Mouse (Mus musculus) MEL (cell line): Measurements from ENCODE around the gene Plxnb1. TPM values are rescaled to one million over a fixed set of nuclear protein-coding genes. Genes with fewer than 3 reads are reported as not detected.

ENCODE experiments used
- DNase-seq: peaks from one replicate; pipeline ENCODE4 v3.0.0; 2011; ENCODE audit warnings: low read depth, low spot score
- H3K27ac ChIP-seq: 2 replicates; pipeline ENCODE4 v1.5.1; 2012; ENCODE audit warnings: low read depth, mild to moderate bottlenecking, control low read depth, low read length, moderate library complexity; ENCODE audit not compliant: control insufficient read depth
- H3K27me3 ChIP-seq, 2 experiments: fragments of 150-350 bp in 1 of 2; sonication (generic) in 1 of 2; 2 replicates each; pipeline ENCODE4 v1.6.1; 2012; ENCODE audit warnings: low read length in 2 of 2, mild to moderate bottlenecking in 2 of 2, improper control_type of control experiment in 1 of 2, moderate library complexity in 1 of 2; ENCODE audit not compliant: insufficient read depth in 2 of 2, control insufficient read depth in 1 of 2
- H3K36me3 ChIP-seq, 2 experiments: 2 replicates each; pipeline ENCODE4 v1.6.1; 2012 to 2014; ENCODE audit warnings: low read length in 2 of 2, improper control_type of control experiment in 1 of 2, inconsistent platforms in 1 of 2, mild to moderate bottlenecking in 1 of 2; ENCODE audit not compliant: insufficient read depth in 2 of 2, control insufficient read depth in 1 of 2
- H3K4me1 ChIP-seq, 2 experiments: fragments of 150-350 bp in 1 of 2; sonication (generic) in 1 of 2; 2 replicates each; pipeline ENCODE4 v1.6.1; 2012; ENCODE audit warnings: low read length in 2 of 2, improper control_type of control experiment in 1 of 2, mild to moderate bottlenecking in 1 of 2; ENCODE audit not compliant: insufficient read depth in 2 of 2, control insufficient read depth in 1 of 2
- H3K4me3 ChIP-seq, 2 experiments: fragments of 150-350 bp in 1 of 2; sonication (generic) in 1 of 2; 2 replicates each; pipeline ENCODE4 v1.5.1; 2012; ENCODE audit warnings: low read depth in 2 of 2, low read length in 2 of 2, mild to moderate bottlenecking in 2 of 2, moderate library complexity in 2 of 2, control low read depth in 1 of 2, improper control_type of control experiment in 1 of 2; ENCODE audit not compliant: control insufficient read depth in 1 of 2, insufficient read depth in 1 of 2
- H3K79me2 ChIP-seq: 2 replicates; pipeline ENCODE4 v1.6.1; 2012; ENCODE audit warnings: mild to moderate bottlenecking, low read length, moderate library complexity; ENCODE audit not compliant: control insufficient read depth, poor library complexity, insufficient read depth
- H3K9ac ChIP-seq: 2 replicates; pipeline ENCODE4 v1.6.1; 2012; ENCODE audit warnings: low read depth, mild to moderate bottlenecking, control low read depth, low read length, moderate library complexity; ENCODE audit not compliant: control insufficient read depth, poor library complexity, severe bottlenecking
- H3K9me3 ChIP-seq: fragments of 150-350 bp; sonication (generic); replicated peaks from 2 replicates; pipeline ENCODE4 v1.6.1; 2012; ENCODE audit warnings: mild to moderate bottlenecking, low read length, improper control_type of control experiment, moderate library complexity; ENCODE audit not compliant: insufficient read depth
- CTCF ChIP-seq, 3 experiments: IDR thresholded peaks in 2 of 3; conservative IDR thresholded peaks in 1 of 3; 2 replicates each; pipeline ENCODE4 v1.5.1; 2011 to 2012; ENCODE audit warnings: low read length in 3 of 3, low read depth in 2 of 3, mild to moderate bottlenecking in 2 of 3, improper control_type of control experiment in 1 of 3, inconsistent platforms in 1 of 3, mixed read lengths in 1 of 3, moderate library complexity in 1 of 3; ENCODE audit not compliant: control insufficient read depth in 1 of 3, insufficient read depth in 1 of 3, poor library complexity in 1 of 3, severe bottlenecking in 1 of 3
- E2F4 ChIP-seq: IDR thresholded peaks from 2 replicates; pipeline ENCODE4 v1.6.1; 2011; ENCODE audit warnings: low read depth, low read length, improper control_type of control experiment, borderline replicate concordance
- GABPA ChIP-seq: IDR thresholded peaks from 2 replicates; pipeline ENCODE4 v1.6.1; 2012; ENCODE audit warnings: low read depth, mild to moderate bottlenecking, inconsistent platforms, low read length, improper control_type of control experiment, moderate library complexity
- MEF2A ChIP-seq: IDR thresholded peaks from 2 replicates; pipeline ENCODE4 v1.6.1; 2014; ENCODE audit warnings: low read depth, mild to moderate bottlenecking, inconsistent platforms, low read length, improper control_type of control experiment; ENCODE audit not compliant: poor library complexity, insufficient replicate concordance, severe bottlenecking; ENCODE audit errors: extremely low read depth
- POLR2A ChIP-seq, 2 experiments: IDR thresholded peaks; 2 replicates each; pipeline ENCODE4 v1.6.1; 2011 to 2012; ENCODE audit warnings: low read length in 2 of 2, mild to moderate bottlenecking in 2 of 2, control low read depth in 1 of 2, improper control_type of control experiment in 1 of 2, low read depth in 1 of 2, moderate library complexity in 1 of 2; ENCODE audit not compliant: control insufficient read depth in 1 of 2, insufficient read depth in 1 of 2, poor library complexity in 1 of 2
- RAD21 ChIP-seq: IDR thresholded peaks from 2 replicates; pipeline ENCODE4 v1.6.1; 2011; ENCODE audit warnings: mild to moderate bottlenecking, low read depth, low read length, improper control_type of control experiment
- SMC3 ChIP-seq: IDR thresholded peaks from 2 replicates; pipeline ENCODE4 v1.6.1; 2011; ENCODE audit warnings: low read depth, low read length, improper control_type of control experiment
- ZC3H11A ChIP-seq: IDR thresholded peaks from 2 replicates; pipeline ENCODE4 v1.6.1; 2012; ENCODE audit warnings: low read depth, mild to moderate bottlenecking, inconsistent platforms, low read length, improper control_type of control experiment
- ZNF384 ChIP-seq: IDR thresholded peaks from 2 replicates; pipeline ENCODE4 v1.6.1; 2012; ENCODE audit warnings: low read depth, mild to moderate bottlenecking, inconsistent platforms, low read length, improper control_type of control experiment
- polyA plus RNA-seq, 2 experiments: library from polyadenylated mRNA; stranded (reverse) in 1 of 2; unstranded in 1 of 2; fragments of >175 nt in 1 of 2; fragments of >200 nt in 1 of 2; gene quantifications; 2 replicates each; pipeline versions ENCODE4 v1.2.1 to v1.2.4; 2012; ENCODE audit warnings: low replicate concordance in 2 of 2, low read depth in 1 of 2; ENCODE audit not compliant: insufficient read length in 2 of 2, insufficient read depth in 1 of 2, missing spikeins in 1 of 2
- total RNA-seq: library from RNA; depleted of rRNA; stranded (reverse); fragments of 300-350 nt; gene quantifications from 2 replicates; pipeline ENCODE4 v1.2.3, GENCODE M21; 2012; rRNA removed

Gene Plxnb1
- not detected in 2 replicates for total RNA-seq
- polyA plus RNA-seq, result under 1 TPM in 1 of 2 experiments, not detected in 1; 0.07 TPM

DNA sequence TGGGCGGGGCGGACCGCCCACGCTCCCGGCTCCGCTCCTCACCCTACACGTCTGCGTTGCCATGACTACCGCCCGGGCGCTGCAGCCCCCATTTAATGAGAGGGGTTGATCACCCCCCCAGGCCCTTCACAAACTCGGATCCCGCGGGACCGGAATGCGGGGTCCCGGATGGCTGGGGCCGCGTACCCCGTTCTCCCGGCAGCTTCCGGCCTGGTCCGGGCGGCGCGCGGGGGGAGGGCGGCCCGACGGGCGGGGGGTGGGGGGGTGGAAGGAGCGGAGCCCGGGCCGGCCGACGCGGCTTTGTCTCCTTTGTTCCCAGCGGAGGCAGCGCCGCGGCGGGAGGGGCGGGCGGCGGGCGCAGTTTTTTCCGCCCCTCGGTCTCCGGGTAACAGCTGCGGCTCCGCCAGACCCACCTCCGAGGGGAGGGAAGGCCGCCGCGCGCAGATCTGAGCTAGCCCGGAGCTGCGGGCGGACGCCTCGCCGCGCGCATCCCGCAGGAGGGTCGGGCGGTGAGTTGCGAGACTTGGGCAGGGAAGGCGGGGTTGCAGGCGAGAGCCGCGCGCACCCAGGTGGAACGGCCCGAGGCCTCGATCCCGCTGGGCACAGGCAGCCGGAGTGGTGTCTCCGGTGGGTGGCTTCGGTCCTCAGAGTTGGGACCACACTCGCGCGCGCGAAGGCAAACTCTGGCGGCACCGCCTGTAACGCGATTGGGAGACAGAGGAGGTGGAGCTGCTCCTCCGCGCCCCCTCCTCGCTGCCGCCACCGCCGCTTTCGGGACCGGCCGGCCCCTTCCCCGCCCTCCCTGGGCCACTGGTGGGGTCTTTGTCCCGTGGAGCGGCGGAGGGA is at the start of gene Plxnb1:
TSS of gene Plxnb1 (plus strand) at position 253 of the 846 bp plus-strand sequence.
- Histone ChIP-seq H3K4me3 (no peak within 1 kb of the TSS), H3K79me2 (no peaks in the 10 kb centered on the region), H3K9me3 (no peaks in the 10 kb centered on the region), H3K9ac (no peak within 1 kb of the TSS), H3K27ac (no peak within 1 kb of the TSS), H3K4me1 (no peaks in the 10 kb centered on the region), H3K27me3 (no peaks in the 10 kb centered on the region), H3K36me3 (no peaks in the 10 kb centered on the region)
- no peak for DNase-seq
- no peak for TF ChIP-seq MEF2A

GRCm38 (mm10) chr9:109046306-109046705 is 48.9 kb upstream of the Plxnb1 start:
- peak; percentile 81 for DNase-seq
- H3K27ac ChIP-seq, result no peak overlapping the region
- H3K79me2 ChIP-seq, result no peaks in the 10 kb centered on the region
- TF ChIP-seq RAD21 (peak; percentile 65), SMC3 (peak; percentile 83), ZC3H11A (peak; percentile 39; the same call in 1 of the 2 replicates), GABPA (no peak), CTCF (IDR thresholded peaks at IDR 0.05 in 2 of 3, conservative IDR thresholded peaks at IDR 0.05 in 1 of 3; ENCODE audit: control insufficient read depth in 1 of 3, insufficient read depth in 1 of 3, low read depth in 2 of 3, low read length in 3 of 3, poor library complexity in 1 of 3, severe bottlenecking in 1 of 3) (peak; percentile 66 to 81 (median 78)), POLR2A (IDR thresholded peaks at IDR 0.05; ENCODE audit: control insufficient read depth in 1 of 2, insufficient read depth in 1 of 2, low read depth in 1 of 2, low read length in 2 of 2, poor library complexity in 1 of 2) (no peak), E2F4 (no peak)
- TF ChIP-seq, all 39 proteins: peak for 4
- Histone ChIP-seq H3K4me1 (no peaks in the 10 kb centered on the region), H3K9me3 (no peaks in the 10 kb centered on the region), H3K4me3 (no peak overlapping the region), H3K36me3 (no peaks in the 10 kb centered on the region), H3K9ac (no peak overlapping the region), H3K27me3 (no peaks in the 10 kb centered on the region)

DNA sequence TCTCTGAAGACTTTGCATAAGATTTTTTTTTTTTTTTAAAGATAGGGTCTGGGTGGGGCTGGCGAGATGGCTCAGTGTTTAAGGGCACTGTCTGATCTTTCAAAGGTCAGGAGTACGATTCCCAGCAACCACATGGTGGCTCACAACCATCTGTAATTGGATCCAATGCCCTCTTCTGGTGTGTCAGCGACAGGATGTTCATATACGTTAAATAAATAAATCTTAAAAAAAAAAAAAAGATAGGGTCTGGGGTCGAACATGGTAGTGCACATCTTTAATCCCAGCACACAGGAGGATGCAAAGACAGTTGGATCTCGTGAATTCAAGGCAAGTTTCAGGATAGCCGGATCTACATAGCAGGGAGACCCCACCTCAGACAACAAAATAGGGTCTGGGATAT is 45.9 kb upstream of the Plxnb1 start:
- TF ChIP-seq ZNF384 (0 out of 2 replicates have a peak, but pooled peaks have one; percentile 21), SMC3 (no peak)
- Histone ChIP-seq H3K9ac (no peak overlapping the region), H3K4me1 (peaks cover 0 to 3% of the 10 kb centered on the region in 2 experiments; a peak in 1 of 4 replicates), H3K36me3 (no peaks in the 10 kb centered on the region; a peak in 1 of 4 replicates), H3K27ac (no peak overlapping the region), H3K4me3 (no peak overlapping the region), H3K27me3 (no peaks in the 10 kb centered on the region), H3K9me3 (no peaks in the 10 kb centered on the region), H3K79me2 (no peaks in the 10 kb centered on the region)
- no peak for DNase-seq
